Mouse (Mus musculus) Muller cell, postnatal 12 days (primary cell): ENCODE results near the gene Mgat1.

Experiments used
- DNase-seq: peaks from one replicate; pipeline ENCODE4 v3.0.0-alpha.2; 2015; ENCODE audit errors: inconsistent ontology term

Mgat1 gene

DNA sequence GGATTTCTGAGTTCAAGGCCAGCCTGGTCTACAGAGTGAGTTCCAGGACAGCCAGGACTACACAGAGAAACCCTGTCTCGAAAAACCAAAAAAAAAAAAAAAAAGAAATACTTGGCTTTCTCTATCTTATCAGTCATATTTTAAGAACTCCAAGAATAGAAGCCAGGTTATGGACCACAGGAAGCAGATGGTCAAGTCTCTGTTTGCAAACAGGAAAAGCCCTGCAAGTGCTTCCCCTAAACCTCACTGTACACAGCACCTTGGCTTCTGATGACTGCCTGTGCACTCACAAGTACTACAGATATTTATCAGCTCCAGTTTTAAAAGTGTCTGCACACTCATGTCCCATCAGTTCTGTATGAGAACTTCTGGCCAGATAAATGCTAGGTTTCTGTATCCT, 2.5 kb upstream of the Mgat1 start:
- no peak for DNase-seq

DNA sequence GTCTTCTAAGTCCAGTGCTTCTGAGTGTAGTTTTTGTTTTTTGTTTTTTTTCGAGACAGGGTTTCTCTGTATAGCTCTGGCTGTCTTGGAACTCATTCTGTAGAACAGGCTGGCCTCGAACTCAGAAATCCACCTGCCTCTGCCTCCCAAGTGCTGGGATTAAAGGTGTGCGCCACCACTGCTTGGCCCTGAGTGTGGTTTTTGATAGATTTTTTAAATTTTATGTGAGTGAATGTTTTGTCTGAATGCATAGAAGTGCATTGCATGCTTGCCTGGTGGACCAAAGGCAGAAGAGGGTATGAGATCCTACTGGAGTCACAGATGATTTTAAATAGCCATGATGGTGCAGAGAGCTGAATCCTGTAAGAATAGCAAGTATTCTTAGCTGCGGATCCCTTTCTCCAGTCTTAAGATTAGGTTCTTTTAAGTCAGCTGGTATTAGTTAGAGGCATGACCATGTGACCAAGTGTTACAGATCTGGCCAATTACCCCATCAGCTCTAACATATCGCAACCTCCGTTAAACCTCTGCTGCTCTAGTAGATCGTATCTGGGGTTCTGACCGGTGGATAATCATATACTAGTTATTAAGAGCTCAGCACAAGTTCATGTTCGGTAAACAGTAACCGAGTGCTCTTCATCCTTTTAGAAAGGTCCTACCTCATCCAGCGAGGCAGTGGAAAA, 906 bp upstream of the Mgat1 start:
- no peak for DNase-seq

DNA sequence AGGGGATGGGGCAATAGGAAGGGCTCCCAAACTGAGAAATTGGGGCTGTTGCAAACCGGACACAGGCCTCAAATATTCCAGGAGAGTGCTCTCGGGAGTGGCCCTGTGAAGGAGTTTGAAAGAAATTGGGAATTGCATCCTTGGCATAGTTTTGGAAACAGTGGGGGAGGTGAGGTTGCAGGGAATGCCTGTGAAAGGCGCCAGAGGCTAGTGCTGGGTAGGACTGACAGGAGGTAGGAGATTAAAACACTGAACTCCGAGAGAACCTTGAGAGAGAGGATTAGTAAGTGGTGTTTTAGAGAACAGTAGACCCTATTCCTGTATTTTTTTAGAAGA, 572 bp downstream of the Mgat1 start:
- DNase-seq, result no peak

DNA sequence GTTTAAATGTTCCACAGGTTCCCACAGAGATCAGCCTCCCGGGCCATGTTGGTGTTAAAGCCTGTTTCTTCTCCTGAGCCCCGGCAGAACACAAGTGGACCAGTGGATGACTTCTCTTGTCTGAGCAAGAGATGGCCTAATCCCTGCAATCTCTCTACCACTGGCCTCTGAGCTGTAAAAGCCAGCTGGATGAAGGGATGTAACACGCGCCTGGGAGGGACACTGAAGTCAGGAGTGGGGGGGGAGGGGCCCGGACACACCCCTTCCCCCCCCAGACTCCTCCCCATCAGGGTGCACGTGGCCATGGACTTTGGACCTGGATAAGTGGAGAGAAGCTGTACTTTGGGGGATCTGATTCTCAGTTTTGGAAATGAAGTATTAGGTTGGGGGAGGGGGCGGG, 1.2 kb downstream of the Mgat1 start:
- DNase-seq, result peak; percentile 40

DNA sequence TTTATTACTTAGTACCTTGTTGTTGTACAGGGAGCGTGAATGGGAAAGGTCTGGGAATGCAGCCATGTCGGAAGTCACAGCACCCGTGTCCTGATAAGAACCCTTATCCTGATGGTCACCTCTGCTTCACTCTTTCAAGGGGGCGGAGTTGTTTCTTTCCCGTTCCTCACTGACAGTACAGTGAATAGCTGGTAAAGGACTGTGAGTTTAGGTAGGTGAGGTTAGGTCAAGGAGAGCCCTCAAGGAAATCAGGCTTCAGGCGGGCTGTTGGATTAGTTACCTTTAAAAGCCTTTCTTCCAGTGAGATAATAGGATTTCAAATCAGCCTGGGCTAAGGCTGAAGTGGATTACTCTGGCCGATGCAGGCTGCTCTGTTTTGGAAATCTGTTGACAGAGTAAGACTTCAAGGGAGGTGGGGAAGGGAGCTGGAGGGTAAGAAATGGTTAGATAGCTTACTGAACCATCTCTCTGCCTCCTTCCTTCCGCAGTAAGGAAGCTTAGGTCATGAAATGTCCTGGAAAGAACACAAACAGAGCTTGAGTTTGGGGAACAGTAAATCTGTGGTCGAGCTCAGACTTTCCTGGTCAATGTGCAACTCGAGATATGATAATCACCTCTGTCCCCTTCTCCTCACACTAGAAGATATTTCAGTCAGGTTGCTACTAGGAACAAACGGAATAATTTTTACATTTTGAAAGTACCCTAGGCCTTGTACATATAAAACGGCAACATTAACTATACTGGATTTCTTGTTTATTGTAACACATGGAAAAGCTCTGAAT, 1.8 kb downstream of the Mgat1 start:
- no peak for DNase-seq

DNA sequence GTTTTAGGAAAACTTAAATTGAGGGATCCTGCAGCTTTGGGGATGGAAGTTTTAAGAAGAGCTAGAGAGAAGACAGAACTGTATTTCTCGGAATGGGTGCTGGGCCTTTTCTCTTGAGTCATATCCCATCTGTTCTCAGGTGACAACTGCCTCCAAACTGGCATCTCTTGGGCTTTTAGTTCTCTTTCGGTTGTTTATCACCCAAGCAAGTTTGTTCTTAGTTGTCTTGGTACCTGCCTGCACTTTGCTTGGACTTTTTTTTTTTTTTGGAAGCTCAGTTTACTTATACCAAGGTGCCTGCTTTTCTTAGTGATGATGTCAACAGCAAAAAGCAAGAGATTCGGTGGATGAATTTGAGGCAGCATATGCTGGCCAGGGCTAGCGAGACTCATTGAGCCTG, 2.5 kb downstream of the Mgat1 start:
- DNase-seq, result no peak

DNA sequence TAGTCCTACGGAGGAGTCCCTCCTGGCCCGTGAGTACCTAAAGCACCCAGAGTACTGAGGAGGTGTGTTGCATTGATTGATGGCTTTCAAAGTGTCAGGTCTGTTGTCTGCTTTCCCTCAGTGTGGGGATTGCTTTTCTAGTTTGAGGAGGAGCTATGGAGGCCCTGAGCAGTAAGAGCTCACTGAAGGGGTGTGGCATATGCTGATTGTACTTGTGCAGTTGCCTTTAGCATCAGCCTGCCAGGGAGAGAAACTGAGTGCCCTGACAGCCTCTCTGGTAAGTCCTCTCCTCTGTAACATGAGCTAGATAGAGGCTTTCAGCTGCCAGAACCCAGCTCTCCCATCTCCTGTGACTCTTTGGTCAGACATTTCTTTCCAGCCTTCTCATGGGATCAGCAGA, 3.3 kb downstream of the Mgat1 start:
- DNase-seq, result no peak

DNA sequence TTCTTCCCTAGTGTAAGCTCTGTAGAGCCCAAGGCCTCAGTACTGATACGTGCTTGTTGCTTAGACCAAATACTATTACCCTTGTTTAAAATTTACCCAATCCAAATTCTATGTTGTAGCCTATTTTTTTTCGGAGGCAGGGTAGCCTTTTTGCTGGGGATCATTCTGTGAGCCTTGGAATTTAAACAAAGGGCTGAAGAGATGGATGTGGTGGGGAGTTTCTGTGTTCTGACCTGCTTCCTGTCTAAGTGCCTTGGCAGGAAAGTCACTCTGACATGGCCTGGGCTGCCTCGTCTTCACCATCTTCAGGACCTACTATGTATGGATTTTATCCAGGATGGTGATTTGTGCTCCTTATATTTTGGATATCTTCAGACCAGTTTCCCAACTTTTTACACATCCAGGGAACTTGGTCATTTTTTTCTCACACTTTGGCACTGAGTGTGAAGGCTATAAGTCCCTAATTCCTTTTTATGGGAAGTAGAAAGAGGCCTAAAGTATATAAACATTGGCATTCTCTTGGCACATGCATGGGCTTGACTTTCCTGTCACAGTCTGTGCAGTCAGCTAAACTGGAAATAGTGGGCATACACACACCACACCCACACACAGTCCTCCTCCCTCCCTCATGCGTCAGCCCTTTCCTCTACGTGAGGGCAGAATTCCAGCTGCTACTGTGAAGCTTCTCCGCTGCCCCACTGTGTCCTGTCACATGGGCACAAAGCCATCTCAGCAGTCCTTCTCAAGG, 4.4 kb downstream of the Mgat1 start:
- peak; percentile 39 for DNase-seq

DNA sequence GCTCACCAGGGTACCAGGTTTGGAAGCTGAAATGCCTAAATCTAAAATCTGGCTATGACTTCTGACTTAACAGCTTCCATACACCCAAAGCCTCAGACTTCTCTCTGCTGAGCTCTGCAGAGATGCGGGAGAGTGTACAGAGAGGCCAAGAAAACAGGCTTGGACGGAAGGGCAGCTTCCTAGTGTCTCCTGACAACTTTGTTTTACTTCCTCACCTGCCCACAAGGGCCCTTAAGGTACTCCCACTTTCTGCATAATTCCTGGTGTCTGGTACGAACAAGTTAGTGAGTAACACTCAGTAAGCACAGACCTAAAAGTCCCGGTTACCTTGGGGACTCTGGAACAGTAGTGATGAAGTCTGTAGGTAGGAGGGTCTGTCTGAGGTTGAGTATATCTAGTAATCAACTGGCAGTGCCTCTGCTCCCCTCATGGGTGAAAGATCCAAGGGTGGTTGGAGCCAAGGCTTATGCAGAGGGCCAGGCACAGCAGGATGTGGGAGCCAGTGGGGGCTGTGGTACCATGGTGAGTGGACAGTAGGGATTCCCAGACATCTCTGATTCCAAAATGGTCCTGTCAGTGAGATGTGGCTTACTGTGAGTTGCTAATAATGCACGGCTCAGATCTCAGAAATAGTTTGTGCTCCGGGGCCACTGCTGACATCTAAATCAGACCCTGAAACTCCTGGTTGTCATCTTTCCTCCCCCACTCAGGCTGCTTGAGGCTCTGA, 5.1 kb downstream of the Mgat1 start:
- no peak for DNase-seq

DNA sequence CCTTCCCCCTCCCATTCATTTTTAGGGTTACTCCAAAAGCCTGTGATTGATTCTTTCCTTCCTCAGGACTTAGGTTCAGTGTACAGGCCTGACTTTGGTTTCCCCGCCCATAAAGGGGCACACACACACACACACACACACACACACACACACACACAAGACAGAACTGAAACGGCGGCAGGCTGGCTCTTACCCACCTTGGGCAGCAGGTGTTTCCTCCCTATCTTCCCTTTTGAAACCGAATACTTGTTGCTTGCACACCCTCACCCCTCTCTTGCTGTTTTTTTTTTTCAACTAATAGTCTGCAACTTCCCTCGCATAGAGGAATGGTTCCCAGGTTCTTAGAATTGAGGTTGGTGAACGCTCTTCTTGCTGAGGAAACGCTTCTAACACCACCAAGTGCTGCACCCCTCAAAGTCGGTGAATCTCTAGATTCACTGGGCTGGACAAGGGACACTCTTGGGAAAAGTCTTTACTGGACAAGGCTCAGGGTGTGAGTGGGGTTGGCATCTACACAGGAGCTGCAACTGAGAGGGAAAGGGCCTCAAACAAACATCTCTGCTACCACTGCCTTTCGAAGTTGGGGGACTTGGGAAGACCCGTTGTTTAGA, 5.9 kb downstream of the Mgat1 start:
- no peak for DNase-seq

DNA sequence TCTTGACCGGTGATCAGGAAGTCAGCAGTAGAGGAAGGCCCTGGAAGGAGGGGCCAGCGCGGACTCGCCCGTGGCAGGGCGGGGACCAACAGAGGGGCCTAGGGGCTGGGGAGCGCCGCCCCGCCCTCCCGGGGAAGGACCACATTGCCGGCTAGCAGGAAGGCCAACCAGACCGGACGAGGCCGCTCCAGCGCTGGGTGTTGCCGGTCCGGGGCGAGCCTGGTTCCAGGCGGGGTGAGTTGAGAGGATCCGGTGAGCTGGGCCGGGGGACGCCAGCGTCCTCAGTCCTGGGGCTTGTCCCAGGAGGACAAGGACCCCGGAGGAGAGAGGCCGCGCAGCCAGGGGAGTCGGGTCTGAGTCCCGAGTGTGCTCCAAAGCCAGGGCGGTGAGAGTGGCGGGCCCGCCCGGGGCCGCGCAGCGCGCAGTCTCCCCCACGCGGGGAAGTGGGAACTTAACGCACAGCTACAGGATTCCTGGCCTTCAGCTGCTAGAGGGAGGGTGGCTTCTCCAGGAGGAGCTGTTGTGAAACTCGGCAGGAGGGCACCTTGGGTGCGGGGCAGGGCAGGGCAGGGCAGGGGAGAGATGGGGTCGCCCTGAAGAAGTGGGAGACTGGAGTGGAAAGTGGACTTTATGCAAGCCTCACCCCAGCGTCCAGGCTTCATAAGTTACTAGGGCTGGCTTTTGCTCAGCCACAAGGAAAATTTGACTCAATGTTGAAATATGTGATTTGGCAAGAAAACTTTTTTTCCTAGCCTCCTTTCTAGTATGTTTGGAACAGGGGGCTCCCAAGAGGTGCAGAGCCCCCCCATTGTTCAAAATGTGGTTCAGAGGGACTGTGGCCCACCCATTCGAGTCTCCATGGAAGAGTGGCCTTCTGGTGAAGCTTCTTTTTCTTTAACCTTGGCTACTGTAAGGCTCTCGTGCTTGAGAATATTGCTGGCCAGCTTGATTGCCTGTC, 6.7 kb downstream of the Mgat1 start:
- peak; percentile 95 for DNase-seq

DNA sequence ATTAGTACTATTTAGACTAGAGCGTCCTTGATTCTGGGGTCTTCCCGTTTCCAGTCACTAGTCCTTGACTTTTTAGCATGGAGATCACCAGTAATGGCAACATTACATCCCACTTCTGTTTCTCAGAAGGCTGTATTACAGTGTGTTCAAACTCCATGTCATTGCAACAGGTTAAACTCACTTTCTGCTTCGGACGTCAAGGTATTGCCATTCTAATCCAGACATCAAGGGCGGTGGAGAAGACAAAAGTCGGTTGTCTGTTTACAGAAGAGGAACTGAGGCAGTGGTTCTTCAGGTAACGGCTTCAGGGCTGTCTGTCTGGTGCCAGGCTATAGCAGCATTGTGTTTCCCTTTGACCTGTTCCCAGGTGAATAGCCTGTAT, 7.4 kb downstream of the Mgat1 start:
- DNase-seq, result no peak

DNA sequence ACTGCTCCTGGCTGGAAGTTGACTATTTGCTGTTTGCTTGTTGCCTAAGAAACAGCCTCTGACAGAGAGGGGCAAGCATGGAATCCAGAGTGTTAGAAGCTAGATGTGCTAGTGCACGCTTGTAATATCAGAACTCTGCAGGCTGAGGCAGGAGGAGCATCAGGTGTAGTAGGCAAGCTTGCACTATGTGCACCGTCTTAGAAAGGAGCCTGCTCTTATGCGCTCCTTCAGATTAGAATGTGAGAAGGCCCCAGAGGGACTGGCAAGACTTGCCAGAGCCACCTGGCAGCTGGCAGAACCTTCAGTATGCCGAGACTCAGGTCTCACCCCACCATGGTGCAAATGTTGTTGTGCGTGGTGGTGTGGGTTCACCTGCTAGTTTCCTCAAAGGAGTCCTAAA, 8.1 kb downstream of the Mgat1 start:
- DNase-seq, result no peak

DNA sequence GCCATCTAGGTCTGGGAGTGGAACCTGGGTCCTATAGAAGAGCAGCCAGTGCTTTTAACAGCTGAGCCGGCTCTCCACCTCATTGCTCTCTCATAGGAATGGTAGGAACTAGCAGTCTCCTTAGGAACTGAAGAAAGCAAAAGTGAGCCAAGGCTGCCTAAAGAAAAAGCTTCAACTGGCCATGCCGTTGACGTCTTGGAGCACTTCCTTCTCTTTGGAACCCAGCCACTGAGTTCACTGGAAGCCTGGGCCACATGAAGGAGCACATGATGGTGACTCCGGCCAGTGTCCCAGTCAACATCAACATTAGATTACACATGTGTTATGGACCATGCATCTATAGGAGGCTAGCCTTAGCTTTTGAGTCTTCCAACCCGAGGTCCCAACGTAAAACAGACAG, 9.0 kb downstream of the Mgat1 start:
- no peak for DNase-seq

DNA sequence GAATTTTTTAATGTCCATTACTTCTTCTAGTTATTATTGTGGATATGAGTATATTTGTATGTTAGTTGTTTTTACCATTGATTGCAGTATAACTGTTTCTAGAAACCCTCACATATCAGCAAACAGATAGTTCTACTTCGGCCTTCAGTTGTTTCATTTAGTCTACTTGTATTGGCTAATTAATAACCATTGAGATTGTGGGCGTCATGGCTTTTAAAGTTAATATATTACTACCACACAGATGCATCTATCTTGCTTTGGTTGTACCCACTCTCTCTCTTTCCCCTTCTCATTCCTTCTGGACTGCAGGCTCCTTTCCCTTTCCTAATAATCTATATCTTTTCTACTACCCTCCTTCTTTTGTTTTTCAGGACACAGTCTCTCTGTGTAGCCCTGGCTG, 15.3 kb downstream of the Mgat1 start:
- DNase-seq, result no peak

DNA sequence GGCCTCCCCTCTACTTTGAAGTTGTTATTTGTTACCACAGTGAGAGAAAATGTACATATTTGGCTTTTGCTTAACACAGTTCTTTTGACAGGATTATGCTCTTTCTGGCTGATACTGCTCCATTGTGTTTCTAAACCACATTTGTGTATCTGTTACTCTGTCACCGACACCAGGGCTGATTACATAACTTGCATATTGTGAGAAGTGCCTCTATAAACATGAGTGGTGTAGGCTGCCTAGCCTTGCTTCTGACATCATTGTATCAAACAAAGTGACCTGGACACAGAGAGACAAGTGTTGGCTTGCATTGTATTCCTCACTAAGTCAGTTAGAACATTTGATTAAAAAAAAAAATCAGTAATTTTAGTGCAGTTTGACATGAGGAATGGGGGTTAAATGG, 15.8 kb downstream of the Mgat1 start:
- DNase-seq, result no peak

DNA sequence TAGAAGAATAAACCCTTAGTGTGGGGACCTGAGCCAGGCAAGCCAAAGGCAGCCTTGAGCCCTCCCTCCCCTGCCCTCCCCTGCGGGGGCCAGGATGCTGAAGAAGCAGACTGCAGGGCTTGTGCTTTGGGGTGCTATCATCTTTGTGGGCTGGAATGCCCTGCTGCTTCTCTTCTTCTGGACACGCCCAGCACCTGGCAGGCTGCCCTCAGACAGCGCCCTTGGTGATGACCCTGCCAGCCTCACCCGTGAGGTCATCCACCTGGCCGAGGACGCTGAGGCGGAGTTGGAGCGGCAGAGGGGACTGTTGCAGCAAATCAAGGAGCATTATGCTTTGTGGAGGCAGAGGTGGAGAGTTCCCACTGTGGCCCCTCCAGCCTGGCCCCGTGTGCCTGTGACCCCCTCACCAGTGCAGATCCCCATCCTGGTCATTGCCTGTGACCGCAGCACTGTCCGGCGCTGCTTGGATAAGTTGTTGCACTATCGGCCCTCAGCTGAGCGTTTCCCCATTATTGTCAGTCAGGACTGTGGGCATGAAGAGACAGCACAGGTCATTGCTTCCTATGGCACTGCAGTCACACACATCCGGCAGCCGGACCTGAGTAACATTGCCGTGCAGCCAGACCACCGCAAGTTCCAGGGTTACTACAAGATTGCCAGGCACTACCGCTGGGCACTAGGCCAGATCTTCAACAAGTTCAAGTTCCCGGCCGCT, 16.8 kb downstream of the Mgat1 start:
- no peak for DNase-seq

DNA sequence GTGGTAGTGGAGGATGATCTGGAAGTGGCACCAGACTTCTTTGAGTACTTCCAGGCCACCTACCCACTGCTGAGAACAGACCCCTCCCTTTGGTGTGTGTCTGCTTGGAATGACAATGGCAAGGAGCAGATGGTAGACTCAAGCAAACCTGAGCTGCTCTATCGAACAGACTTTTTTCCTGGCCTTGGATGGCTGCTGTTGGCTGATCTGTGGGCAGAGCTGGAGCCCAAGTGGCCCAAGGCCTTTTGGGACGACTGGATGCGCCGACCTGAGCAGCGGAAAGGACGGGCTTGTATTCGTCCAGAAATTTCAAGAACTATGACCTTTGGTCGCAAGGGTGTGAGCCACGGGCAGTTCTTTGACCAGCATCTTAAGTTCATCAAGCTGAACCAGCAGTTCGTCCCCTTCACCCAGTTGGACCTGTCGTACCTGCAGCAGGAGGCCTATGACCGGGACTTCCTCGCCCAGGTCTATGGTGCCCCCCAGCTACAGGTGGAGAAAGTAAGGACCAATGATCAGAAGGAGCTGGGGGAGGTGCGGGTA, 17.4 kb downstream of the Mgat1 start:
- no peak for DNase-seq

DNA sequence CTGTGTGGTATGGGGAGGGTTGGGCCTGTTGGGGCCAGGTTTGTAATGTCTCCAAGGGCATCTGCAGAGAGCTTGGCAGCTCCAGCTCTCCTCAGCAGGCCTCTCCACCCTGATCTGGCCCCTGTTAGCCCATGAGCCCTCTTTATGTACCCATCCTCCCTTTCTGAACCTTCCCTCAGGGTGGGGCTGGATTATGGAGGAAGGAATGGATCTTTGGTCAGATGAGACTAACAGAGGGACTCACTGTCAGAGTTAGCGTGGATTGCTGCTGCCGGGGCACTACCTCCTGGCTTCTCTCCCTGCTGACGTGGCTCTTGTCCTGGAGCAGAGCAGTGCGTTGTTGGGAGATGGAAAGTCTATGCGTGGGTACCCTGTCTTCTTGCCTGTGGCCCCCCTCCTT, 18.3 kb downstream of the Mgat1 start:
- no peak for DNase-seq

DNA sequence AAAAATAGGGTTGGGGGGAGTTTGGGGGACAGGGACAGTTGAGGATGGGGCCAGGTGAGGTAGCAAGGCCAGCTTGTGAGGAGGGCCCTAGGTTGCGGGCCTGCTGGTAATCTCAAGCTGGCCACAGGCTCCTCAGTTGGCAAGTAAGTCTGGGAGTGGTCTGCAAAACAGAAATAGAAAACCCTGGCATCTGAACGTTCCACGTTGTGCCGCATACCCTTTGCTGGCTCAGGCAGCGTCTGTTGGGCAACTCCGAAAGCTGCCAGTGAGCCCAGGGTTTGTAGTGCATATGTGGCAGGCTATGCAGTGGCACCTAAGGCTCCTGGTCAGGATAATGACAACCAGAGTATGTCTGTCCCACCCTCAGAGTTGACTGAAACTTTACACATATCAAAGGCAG, 19.2 kb downstream of the Mgat1 start:
- DNase-seq, result no peak
